Mouse (Mus musculus) midbrain, embryonic 16.5 days (tissue): ENCODE data around the gene Arf1. TPM values are rescaled to one million over a fixed set of nuclear protein-coding genes. Genes with fewer than 3 reads are reported as not detected.
A peak's percentile ranks its signal among the peaks of the same experiment; 100 is the strongest.

Experiments used
- ATAC-seq: fragments of 200-750 bp; cut with Nextera tagmentation; 2 replicates; pipeline ENCODE4 v1.8.0; 2017; ENCODE audit warnings: moderate TSS enrichment
- H3K27ac ChIP-seq: fragments of 300-500 bp; sonication (generic); 2 replicates; pipeline ENCODE4 v1.5.1; 2014; ENCODE audit warnings: mild to moderate bottlenecking, low read length, mixed read lengths
- H3K27me3 ChIP-seq: fragments of 300-500 bp; sonication (generic); 2 replicates; pipeline ENCODE4 v1.6.1; 2014; ENCODE audit warnings: low read depth, low read length, mixed read lengths; ENCODE audit not compliant: control insufficient read depth, insufficient read depth
- H3K36me3 ChIP-seq: fragments of 300-500 bp; sonication (generic); 2 replicates; pipeline ENCODE4 v1.6.1; 2014; ENCODE audit warnings: mild to moderate bottlenecking, low read length, moderate library complexity, mixed read lengths; ENCODE audit not compliant: control insufficient read depth, insufficient read depth
- H3K4me1 ChIP-seq: fragments of 300-500 bp; sonication (generic); 2 replicates; pipeline ENCODE4 v1.6.1; 2014; ENCODE audit warnings: mild to moderate bottlenecking, low read length, mixed read lengths; ENCODE audit not compliant: control insufficient read depth, insufficient read depth
- H3K4me2 ChIP-seq: fragments of 300-500 bp; sonication (generic); 2 replicates; pipeline ENCODE4 v1.6.1; 2014; ENCODE audit warnings: mild to moderate bottlenecking, low read length, mixed read lengths
- H3K4me3 ChIP-seq: fragments of 300-500 bp; sonication (generic); 2 replicates; pipeline ENCODE4 v1.5.1; 2014; ENCODE audit warnings: low read depth, mild to moderate bottlenecking, low read length, moderate library complexity, mixed read lengths
- H3K9ac ChIP-seq: fragments of 300-500 bp; sonication (generic); 2 replicates; pipeline ENCODE4 v1.6.1; 2014; ENCODE audit warnings: low read depth, low read length, mixed read lengths
- H3K9me3 ChIP-seq: fragments of 300-500 bp; sonication (generic); replicated peaks from 2 replicates; pipeline ENCODE4 v1.6.1; 2014; ENCODE audit warnings: mild to moderate bottlenecking, low read length, mixed read lengths; ENCODE audit not compliant: control insufficient read depth, poor library complexity, severe bottlenecking
- WGBS: fragments of 180-500 bp; shearing (Covaris S2); extraction: QIAGEN DNeasy Blood & Tissue Kit; methylation state at CpG from one replicate; pipeline ENCODE4 v1.1.7; 2014; 5-methylcytosine and 5-hydroxymethylcytosine counted together
- polyA plus RNA-seq: library from polyadenylated mRNA; unstranded; fragments of >200 nt; fragmentation: Nextera tagmentation; extraction: Ambion mirVana; gene quantifications from 2 replicates; pipeline ENCODE4 v1.2.1, GENCODE M21; 2015

Arf1 gene
- polyA plus RNA-seq, 1 experiment from 2014 or later: 651 TPM

DNA sequence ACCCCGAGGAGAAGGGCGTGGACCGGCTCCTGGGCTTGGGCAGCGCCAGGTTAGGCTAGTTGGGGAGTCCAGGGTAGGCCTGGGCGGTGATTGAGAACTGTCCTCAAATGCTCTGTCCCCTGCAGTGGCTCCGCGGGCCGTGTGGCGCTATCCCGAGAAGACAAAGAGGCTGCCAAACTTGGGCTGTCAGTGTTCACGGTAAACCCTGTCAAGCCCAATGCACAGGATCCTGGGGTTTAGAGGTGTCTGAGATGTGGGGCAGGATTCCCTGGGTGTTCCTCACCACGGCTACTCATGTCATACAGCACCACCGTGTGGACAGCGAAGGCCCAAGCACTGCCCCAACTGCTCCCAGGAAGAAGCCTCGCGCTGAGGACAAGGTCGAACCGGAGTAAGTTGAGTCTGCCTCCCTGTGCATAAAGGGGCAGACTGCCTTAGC, 19.0 kb downstream of the Arf1 start:
- peaks cover 14% of the 10 kb centered on the region for H3K4me1 ChIP-seq
- peak; percentile 43 for ATAC-seq
- 8% methylated on average over 18 of the region's 18 CpGs for WGBS
- no peaks in the 10 kb centered on the region for H3K9me3 ChIP-seq
- peak overlapping the region; percentile 73 for H3K9ac ChIP-seq
- peak overlapping the region; percentile 9; the same call in 1 of the 2 replicates for H3K27ac ChIP-seq
- peak overlapping the region; percentile 88 for H3K4me2 ChIP-seq
- H3K36me3 ChIP-seq: peaks cover 17% of the 10 kb centered on the region
- no peaks in the 10 kb centered on the region for H3K27me3 ChIP-seq
- H3K4me3 ChIP-seq: peak overlapping the region; percentile 58

DNA sequence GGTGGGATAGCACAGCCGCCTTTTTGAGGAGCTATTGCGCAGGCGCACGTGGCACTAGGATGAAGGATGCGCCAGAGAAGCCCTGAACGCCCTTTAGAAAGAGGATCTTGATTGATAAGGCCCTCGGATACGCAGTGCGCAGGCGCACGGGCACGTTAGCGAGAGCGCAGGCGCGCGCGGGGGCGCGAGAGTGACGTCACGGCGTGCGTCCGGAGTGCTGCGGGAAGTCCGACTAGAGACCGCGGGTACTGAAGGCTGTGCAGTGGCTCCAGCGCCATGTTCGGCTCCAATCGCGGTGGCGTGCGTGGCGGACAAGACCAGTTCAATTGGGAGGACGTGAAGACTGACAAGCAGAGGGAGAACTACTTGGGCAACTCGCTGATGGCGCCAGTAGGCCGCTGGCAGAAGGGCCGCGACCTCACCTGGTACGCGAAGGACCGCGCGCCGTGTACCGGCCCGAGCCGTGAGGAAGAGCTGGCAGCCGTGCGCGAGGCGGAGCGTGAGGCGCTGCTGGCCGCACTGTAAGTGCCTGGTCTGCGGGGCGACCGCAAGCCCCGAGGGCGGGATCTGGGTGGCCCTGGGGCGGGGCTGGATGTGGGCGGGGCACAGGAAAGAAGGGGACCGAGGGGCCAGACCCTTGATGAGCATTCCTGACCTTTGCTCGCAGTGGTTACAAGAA, 19.8 kb downstream of the Arf1 start, which contains the start of gene 2310033P09Rik:
2310033P09Rik (plus strand) TSS at position 169 of the 679 bp plus-strand sequence.
- H3K27ac ChIP-seq: peak within 1 kb of the TSS; percentile 70
- no peaks in the 10 kb centered on the region for H3K9me3 ChIP-seq
- peaks cover 14% of the 10 kb centered on the region for H3K36me3 ChIP-seq
- peaks cover 14% of the 10 kb centered on the region for H3K4me1 ChIP-seq
- peak; percentile 89 for ATAC-seq
- WGBS: under 1% methylated on average over 67 of the region's 67 CpGs
- no peaks in the 10 kb centered on the region for H3K27me3 ChIP-seq
- H3K4me2 ChIP-seq: peak within 1 kb of the TSS; percentile 88
- H3K9ac ChIP-seq: peak within 1 kb of the TSS; percentile 73
- H3K4me3 ChIP-seq: peak within 1 kb of the TSS; percentile 58

DNA sequence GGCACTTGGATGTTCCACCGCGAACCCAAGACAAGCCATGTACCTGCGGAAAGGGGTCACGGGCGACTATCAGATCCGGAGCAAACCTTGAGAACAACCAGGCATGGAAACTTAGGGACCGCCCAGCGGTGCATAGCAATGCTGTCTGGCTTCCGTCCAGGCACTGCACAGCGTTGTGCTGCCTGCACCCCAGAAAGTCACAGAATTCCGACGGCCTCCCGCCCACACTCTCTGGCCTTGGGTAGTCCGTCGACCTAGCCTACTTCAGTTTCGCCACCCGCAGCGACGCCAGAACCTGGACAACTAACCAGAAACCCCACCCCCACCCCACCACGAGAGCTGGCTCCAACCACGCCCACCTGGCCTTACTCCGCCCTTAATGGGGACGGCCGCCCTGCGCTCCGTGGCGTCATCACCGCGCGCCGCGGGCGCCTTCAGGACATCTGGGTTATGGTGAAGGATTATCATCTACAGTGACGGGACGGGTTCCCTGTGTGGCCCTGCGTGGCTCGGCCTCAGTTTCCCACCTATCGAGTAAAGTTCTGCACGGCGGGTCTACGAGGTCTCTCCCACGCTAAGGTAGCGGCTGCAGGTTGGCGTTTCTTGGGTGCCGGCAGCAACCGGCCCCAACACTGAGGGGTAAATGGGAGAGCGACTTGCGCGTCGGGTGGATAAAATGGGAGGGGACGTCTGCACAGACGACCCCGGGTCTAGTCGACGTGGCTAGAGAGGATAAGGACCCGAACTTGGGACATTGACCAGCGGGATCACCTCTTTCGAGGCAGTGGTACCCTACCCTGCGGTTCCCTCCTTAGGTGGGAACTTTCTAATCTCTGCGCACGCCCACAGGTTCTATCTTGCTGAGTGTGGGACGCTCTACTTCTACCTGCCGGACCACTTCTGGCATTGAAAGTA, 25.7 kb downstream of the Arf1 start, which contains the start of gene Mrpl55:
Mrpl55 (plus strand) TSS at position 406 of the 915 bp plus-strand sequence.
- ATAC-seq: peak; percentile 90
- H3K4me1 ChIP-seq: peaks cover 15% of the 10 kb centered on the region
- peak within 1 kb of the TSS; percentile 96 for H3K4me2 ChIP-seq
- peak within 1 kb of the TSS; percentile 83 for H3K9ac ChIP-seq
- peak within 1 kb of the TSS; percentile 68 for H3K27ac ChIP-seq
- peak within 1 kb of the TSS; percentile 90 for H3K4me3 ChIP-seq
- peaks cover 5% of the 10 kb centered on the region; the same call in 1 of the 2 replicates for H3K36me3 ChIP-seq
- no peaks in the 10 kb centered on the region for H3K27me3 ChIP-seq
- H3K9me3 ChIP-seq: no peaks in the 10 kb centered on the region
- under 1% methylated on average over 63 of the region's 63 CpGs for WGBS

DNA sequence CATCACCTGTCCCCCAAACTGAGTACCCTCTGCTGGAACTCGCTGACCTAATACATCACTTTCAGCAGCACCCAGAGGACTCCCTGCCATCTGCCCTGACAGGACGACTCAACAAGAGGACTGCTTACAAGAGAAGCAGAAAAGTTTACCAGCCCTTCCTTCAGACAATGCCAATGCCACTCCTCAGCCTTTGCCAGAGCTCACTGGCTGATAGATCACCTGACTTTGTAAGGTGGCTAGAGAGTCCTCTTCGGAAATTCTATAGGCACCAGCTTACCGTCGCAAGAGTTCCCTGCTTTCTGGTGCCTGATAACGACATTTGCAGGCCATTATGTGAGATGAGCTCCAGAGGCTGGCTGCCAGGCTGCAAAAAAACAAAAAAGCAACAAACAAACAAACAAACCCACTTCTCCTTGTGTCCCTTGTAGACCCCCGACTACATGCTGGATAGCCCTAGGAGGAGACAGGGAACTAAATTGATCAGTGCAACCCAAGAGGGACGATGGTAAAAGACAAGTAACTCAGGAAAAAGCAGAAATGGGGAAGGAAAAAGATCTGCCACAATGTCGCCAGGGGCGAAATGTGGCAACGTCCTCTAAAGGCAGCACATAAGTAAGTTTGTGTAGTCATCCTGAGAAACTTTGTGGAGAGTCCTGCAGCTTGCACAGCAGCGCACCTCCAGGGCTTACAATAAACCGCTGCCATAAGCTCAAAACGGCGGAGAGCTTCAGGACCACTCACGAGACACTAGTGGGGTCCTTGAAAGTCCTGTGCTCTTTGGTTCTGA, 26.7 kb downstream of the Arf1 start:
- Histone ChIP-seq H3K4me3 (peak overlapping the region; percentile 90), H3K27me3 (no peaks in the 10 kb centered on the region), H3K4me1 (peaks cover 15% of the 10 kb centered on the region), H3K9me3 (no peaks in the 10 kb centered on the region), H3K9ac (peak overlapping the region; percentile 83), H3K27ac (peak overlapping the region; percentile 68; the same call in 1 of the 2 replicates), H3K36me3 (peaks cover 5% of the 10 kb centered on the region; the same call in 1 of the 2 replicates), H3K4me2 (peak overlapping the region; percentile 96)
- 36% methylated on average over 16 of the region's 16 CpGs for WGBS
- ATAC-seq: no peak

DNA sequence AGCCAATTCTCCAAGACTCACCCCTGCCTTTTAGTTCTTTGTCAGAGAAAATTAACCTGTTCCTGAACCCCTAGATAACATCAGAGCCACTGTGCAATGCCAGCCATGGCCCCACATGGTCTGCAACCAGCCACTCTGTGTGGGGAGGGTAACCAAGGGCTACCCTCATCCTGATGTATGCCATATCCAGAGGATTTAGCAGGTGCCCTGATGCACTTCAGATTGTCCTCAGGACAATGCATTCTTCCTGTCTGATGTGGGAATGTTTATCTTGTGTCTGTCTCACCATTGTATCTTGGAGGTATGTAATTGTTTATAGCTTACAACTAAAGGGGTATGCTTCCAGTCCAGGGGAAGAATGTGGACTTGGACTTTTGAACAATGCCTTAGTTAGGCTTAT, 31.8 kb downstream of the Arf1 start:
- H3K9me3 ChIP-seq: no peaks in the 10 kb centered on the region
- H3K27me3 ChIP-seq: no peaks in the 10 kb centered on the region
- ATAC-seq: no peak
- H3K36me3 ChIP-seq: no peaks in the 10 kb centered on the region
- H3K4me2 ChIP-seq: no peak overlapping the region
- no peak overlapping the region for H3K4me3 ChIP-seq
- no peak overlapping the region for H3K27ac ChIP-seq
- peaks cover 4% of the 10 kb centered on the region for H3K4me1 ChIP-seq
- no peak overlapping the region for H3K9ac ChIP-seq

DNA sequence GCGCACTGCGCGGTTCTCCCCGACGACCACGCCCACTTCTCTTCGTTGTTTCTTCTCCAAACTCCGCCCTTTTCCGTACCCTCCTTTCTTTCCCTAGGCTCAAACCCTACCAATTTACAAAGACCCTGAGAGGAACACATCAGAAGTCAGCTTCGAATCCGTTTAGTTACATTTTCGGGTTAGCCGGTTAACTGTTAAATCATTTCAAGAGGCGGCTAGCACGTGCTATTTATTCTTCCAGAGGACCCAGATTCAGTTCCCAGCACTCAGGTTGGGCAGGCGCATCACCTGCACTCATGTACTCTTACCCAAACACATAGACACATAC, 36.0 kb downstream of the Arf1 start, which contains the start of gene Guk1:
Guk1 (minus strand) TSS at position 154 of the 328 bp plus-strand sequence.
- peaks cover 12% of the 10 kb centered on the region for H3K4me1 ChIP-seq
- H3K36me3 ChIP-seq: no peaks in the 10 kb centered on the region
- ATAC-seq: peak; percentile 44
- H3K9ac ChIP-seq: peak within 1 kb of the TSS; percentile 83
- WGBS: 4% methylated on average over 16 of the region's 16 CpGs
- H3K27ac ChIP-seq: peak within 1 kb of the TSS; percentile 91
- no peaks in the 10 kb centered on the region for H3K9me3 ChIP-seq
- no peaks in the 10 kb centered on the region for H3K27me3 ChIP-seq
- H3K4me2 ChIP-seq: peak within 1 kb of the TSS; percentile 56
- H3K4me3 ChIP-seq: peak within 1 kb of the TSS; percentile 62

DNA sequence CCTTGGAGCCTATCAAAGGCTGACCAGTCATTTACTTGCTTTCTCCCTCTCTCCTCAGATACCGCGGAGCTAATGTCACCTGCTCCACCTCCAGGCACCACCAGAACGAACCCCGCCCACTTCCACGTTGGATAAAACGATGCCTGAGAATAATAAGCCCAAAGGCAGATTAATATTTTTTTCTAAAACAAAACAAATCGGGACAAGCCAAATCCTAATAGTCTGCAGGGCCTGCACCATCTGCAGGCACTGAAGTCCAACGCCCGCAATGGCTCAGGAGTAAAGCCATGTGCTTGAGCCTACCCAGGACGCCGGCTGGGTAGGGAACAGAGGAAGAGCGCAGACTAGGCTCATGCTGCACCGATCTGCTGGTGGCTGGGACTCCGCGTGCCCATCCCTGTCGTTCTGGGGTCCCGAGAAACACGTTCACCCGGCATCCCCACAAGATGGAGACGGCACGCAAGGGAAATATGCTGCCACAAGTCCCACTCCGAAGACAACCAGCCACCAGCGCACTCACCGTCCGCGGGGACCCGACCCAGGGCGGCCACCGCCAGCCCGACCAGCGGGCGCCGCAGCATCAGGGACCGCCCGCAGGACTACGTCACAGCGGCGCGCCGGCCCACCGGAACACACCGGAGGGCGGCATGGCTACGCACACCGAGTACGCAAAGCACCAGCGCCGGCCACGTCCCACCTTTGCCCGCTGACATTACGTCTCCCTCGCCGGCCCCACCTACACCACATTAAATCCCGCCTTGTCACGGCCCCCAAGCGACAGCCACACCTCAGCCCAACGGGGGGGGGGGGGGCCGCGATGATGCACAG, 36.6 kb downstream of the Arf1 start:
- WGBS: under 1% methylated on average over 57 of the region's 59 CpGs

DNA sequence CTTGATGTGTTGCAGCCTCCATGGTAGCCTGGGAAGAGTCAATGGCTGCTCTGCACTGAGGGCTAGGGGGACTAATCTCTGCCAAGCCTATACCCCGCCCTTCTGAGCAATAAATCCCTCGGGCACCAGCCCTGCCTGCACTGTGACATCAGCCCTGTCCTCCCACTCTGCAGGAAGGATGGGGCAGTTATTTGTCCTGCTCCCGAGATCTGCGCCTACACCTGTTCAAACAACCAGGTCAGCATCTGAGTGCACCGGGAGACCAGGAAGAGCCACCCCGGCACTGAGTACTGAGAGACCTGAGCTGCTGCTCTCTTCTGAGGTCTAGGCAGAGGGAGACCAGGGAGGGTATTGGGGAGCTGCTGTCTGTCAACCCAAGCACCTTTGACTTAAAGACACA, 40.4 kb downstream of the Arf1 start:
- no peak overlapping the region for H3K4me2 ChIP-seq
- WGBS: 88% methylated on average over 6 of the region's 6 CpGs
- no peak overlapping the region for H3K4me3 ChIP-seq
- no peaks in the 10 kb centered on the region for H3K27me3 ChIP-seq
- peaks cover 12% of the 10 kb centered on the region for H3K4me1 ChIP-seq
- ATAC-seq: no peak
- H3K9ac ChIP-seq: no peak overlapping the region
- no peaks in the 10 kb centered on the region for H3K9me3 ChIP-seq
- peaks cover 19% of the 10 kb centered on the region for H3K36me3 ChIP-seq
- no peak overlapping the region for H3K27ac ChIP-seq

More for the DNA sequence above, 36.6 kb downstream of the Arf1 start:
- Histone ChIP-seq H3K4me3 (peak overlapping the region; percentile 62), H3K27me3 (no peaks in the 10 kb centered on the region), H3K4me1 (peaks cover 12% of the 10 kb centered on the region), H3K36me3 (no peaks in the 10 kb centered on the region), H3K9me3 (no peaks in the 10 kb centered on the region), H3K4me2 (peak overlapping the region; percentile 56), H3K9ac (peak overlapping the region; percentile 83), H3K27ac (peak overlapping the region; percentile 91)
- peak; percentile 93 for ATAC-seq
